Mouse (Mus musculus) limb, embryonic 12.5 days (tissue): Measurements from ENCODE around the gene Lyzl4. TPM values are rescaled to one million over a fixed set of nuclear protein-coding genes. Genes with fewer than 3 reads are reported as not detected.

Experiments
- ATAC-seq: fragments of 200-750 bp; cut with Nextera tagmentation; 2 replicates; pipeline ENCODE4 v1.8.0; 2017; ENCODE audit warnings: low read depth, moderate TSS enrichment; ENCODE audit not compliant: insufficient number of reproducible peaks, insufficient read depth, low FRiP score, low TSS enrichment
- H3K27ac ChIP-seq: fragments of 300-500 bp; sonication (generic); 2 replicates; pipeline ENCODE4 v1.5.1; 2016; ENCODE audit warnings: mild to moderate bottlenecking, moderate library complexity
- H3K27me3 ChIP-seq: fragments of 300-500 bp; sonication (generic); 2 replicates; pipeline ENCODE4 v1.6.1; 2016; ENCODE audit warnings: mild to moderate bottlenecking, moderate library complexity
- H3K36me3 ChIP-seq: fragments of 300-500 bp; sonication (generic); 2 replicates; pipeline ENCODE4 v1.6.1; 2016; ENCODE audit warnings: mild to moderate bottlenecking, moderate library complexity
- H3K4me1 ChIP-seq: fragments of 300-500 bp; sonication (generic); replicated peaks from 2 replicates; pipeline ENCODE4 v1.6.1; 2016
- H3K4me2 ChIP-seq: fragments of 300-500 bp; sonication (generic); 2 replicates; pipeline ENCODE4 v1.6.1; 2016; ENCODE audit warnings: mild to moderate bottlenecking, moderate library complexity
- H3K4me3 ChIP-seq: fragments of 300-500 bp; sonication (generic); replicated peaks from 2 replicates; pipeline ENCODE4 v1.5.1; 2016; ENCODE audit warnings: mild to moderate bottlenecking
- H3K9ac ChIP-seq: fragments of 300-500 bp; sonication (generic); replicated peaks from 2 replicates; pipeline ENCODE4 v1.6.1; 2016; ENCODE audit warnings: mild to moderate bottlenecking, moderate library complexity
- H3K9me3 ChIP-seq: fragments of 300-500 bp; sonication (generic); 2 replicates; pipeline ENCODE4 v1.6.1; 2016; ENCODE audit warnings: mild to moderate bottlenecking, moderate library complexity
- WGBS: fragments of 180-500 bp; shearing (Covaris S2); methylation state at CpG from one replicate; pipeline ENCODE4 v1.1.7; 2016; 5-methylcytosine and 5-hydroxymethylcytosine counted together
- polyA plus RNA-seq: library from polyadenylated mRNA; unstranded; fragments of >200 nt; fragmentation: Nextera tagmentation; extraction: Ambion mirVana; gene quantifications from 2 replicates; pipeline ENCODE4 v1.2.1, GENCODE M21; 2016

Lyzl4 gene
- polyA plus RNA-seq, 1 experiment from 2014 or later = not detected

DNA sequence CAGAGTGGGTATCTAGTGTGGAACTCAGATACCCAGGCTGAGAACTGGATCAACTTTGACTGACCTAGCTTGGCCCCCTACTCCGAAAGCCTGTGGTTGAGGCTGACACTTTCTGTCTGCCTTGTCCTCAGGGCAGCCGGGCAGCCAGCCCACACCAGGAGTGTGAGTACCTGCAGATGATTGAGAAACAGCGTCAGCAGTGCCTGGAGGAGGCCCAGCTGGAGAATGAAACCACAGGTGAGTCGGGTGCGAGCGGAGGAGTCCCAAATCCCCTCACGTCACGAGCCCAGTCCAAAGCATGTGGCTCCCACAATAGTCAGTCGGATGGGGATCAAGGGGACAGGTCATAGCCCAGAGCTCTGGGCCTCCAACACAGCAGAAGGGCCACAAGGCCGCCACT is 11.8 kb upstream of the Lyzl4 start:
- peaks cover 14% of the 10 kb centered on the region for H3K4me1 ChIP-seq
- 84% methylated on average over 10 of the region's 10 CpGs for WGBS
- H3K4me2 ChIP-seq = no peak overlapping the region
- H3K9me3 ChIP-seq = no peaks in the 10 kb centered on the region
- H3K4me3 ChIP-seq = no peak overlapping the region
- peaks cover 16% of the 10 kb centered on the region for H3K27me3 ChIP-seq
- H3K9ac ChIP-seq = no peak overlapping the region
- ATAC-seq = no peak
- no peak overlapping the region for H3K27ac ChIP-seq
- no peaks in the 10 kb centered on the region for H3K36me3 ChIP-seq

DNA sequence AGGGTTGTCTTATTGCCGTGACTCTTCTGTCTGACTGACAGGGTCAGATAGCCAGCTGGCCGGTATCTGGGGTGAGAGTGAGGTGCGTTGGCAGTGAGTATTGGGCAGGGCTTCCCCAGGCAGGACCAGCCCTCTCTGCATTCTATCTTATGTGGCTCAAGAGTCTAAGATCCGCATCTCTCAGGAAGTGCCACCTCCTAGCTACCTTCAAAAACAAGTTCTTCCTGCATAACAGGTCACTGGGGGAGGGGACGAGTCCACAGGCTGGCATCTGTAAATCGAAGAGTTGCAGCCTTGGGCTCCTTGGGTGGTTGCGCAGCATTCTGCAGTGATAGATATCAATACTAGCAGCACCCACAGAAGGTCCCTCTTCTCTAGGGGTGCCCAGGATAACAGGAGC is 5.1 kb upstream of the Lyzl4 start:
- Histone ChIP-seq H3K36me3 (no peaks in the 10 kb centered on the region), H3K4me3 (no peak overlapping the region), H3K9ac (no peak overlapping the region), H3K4me1 (peaks cover 13% of the 10 kb centered on the region; the same call in 1 of the 2 replicates), H3K9me3 (no peaks in the 10 kb centered on the region), H3K27ac (no peak overlapping the region), H3K4me2 (no peak overlapping the region), H3K27me3 (peaks cover 42% of the 10 kb centered on the region)
- WGBS = 67% methylated on average over 7 of the region's 7 CpGs
- no peak for ATAC-seq

DNA sequence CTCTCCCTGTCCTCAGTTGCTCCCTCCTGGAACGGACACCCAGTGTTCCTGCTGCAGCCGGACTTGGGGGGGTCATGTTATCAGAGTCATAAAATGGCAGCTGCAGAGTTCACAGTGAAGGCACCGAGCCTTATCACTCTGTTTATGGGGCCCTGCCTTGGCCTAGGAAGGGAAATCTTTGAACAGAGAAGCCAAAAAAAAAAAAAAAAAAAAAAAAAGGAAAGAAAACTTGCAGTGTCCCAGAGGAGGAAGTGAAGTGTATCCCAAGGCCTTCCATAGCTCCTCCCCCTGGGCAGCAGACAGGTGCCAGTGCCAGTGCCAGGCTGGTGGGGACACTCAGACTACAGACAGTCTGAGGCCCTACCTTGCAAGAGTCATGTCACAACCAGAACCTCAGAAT is 3.0 kb upstream of the Lyzl4 start:
- Histone ChIP-seq H3K27me3 (peaks cover 64% of the 10 kb centered on the region), H3K36me3 (no peaks in the 10 kb centered on the region), H3K27ac (no peak overlapping the region), H3K4me2 (no peak overlapping the region), H3K9ac (no peak overlapping the region), H3K4me3 (no peak overlapping the region), H3K9me3 (no peaks in the 10 kb centered on the region), H3K4me1 (peaks cover 16% of the 10 kb centered on the region; the same call in 1 of the 2 replicates)
- ATAC-seq = no peak
- WGBS = 39% methylated on average over 3 of the region's 3 CpGs

DNA sequence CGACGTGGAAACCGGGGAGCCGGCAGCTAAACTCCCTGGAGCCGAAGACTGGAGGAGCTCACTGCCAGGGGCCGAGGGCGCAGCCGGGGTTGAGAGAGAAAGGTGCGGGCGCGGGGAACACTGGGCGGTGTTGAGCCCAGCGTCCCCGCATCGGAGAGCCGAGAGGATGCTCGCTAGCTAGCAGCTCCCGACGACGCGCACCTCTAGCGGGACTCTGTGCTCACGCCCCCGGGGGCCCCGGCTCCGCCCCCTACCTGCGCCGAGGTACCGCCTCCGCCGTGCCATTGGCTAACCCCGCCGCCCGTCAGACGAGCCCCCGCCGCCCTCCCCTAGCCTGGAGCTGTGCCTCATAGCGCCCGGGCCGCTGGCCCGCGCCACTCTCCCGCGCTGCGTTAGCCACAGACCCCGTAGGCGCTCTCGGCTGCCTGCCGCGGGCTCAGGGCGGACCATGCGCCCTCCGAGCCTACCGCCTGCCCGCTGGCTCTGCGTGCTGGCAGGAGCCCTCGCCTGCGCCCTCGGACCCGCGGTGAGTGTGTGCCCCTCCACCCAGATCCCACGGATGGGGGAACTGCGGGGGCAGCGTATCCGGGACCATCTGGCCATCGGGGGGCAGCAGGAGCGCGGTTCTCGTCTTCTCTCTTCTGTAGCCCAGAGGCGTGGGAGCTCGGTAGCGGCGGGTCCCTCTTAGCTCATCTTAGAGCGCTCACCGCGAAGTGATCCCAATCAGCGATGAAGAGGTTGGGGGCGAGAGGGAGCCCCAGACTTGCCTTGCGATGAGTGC is 695 bp upstream of the Lyzl4 start, which contains the start of gene Vipr1:
TSS of gene Vipr1 (plus strand) at position 316 of the 781 bp plus-strand sequence.
- peak; percentile 78 for ATAC-seq
- peak within 1 kb of the TSS; percentile 92 for H3K4me2 ChIP-seq
- no peaks in the 10 kb centered on the region for H3K36me3 ChIP-seq
- peaks cover 16% of the 10 kb centered on the region; the same call in 1 of the 2 replicates for H3K4me1 ChIP-seq
- H3K4me3 ChIP-seq = peak within 1 kb of the TSS; percentile 56
- no peaks in the 10 kb centered on the region for H3K9me3 ChIP-seq
- H3K9ac ChIP-seq = peak within 1 kb of the TSS; percentile 62
- H3K27me3 ChIP-seq = peaks cover 85% of the 10 kb centered on the region
- under 1% methylated on average over 79 of the region's 79 CpGs for WGBS
- no peak within 1 kb of the TSS for H3K27ac ChIP-seq

DNA sequence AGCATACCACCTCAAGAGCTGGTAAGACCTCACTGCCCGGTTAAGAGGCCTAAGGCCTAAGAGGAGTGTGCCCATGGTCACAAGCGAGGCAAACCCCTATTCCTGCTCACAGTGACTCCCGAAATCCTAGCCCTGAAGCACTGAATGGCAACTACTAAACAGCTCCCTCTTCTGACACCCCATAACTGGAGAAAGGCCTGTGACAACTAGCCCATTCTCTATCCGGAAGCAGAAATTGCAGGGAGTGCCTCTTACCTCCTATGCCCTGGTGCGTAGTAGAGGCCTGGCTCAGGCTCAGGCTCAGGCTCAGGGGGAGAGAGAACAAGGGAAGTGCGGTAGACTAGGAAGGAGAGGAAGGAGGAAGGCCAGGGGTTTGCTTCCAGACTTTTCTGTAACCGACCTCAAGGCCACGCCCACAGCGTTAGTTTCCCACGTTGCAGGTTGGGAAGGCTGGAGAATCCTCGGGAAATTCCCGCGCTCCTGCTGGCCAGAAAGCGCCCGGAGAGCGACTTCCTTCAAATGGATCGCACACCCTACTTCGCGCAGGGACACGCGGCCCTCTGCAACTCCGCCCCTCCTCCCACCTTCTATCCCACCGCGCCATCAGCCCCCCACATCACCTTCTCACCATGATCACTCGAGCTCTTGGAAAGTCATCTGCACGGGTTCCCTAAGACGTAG is 521 bp downstream of the Lyzl4 start:
- no peak for ATAC-seq
- Histone ChIP-seq H3K36me3 (no peaks in the 10 kb centered on the region), H3K27ac (no peak overlapping the region), H3K27me3 (peaks cover 88% of the 10 kb centered on the region), H3K4me2 (peak overlapping the region; percentile 92), H3K9me3 (no peaks in the 10 kb centered on the region), H3K9ac (peak overlapping the region; percentile 62; the same call in 1 of the 2 replicates), H3K4me1 (peaks cover 17% of the 10 kb centered on the region; the same call in 1 of the 2 replicates), H3K4me3 (peak overlapping the region; percentile 56)
- WGBS = 9% methylated on average over 27 of the region's 27 CpGs

DNA sequence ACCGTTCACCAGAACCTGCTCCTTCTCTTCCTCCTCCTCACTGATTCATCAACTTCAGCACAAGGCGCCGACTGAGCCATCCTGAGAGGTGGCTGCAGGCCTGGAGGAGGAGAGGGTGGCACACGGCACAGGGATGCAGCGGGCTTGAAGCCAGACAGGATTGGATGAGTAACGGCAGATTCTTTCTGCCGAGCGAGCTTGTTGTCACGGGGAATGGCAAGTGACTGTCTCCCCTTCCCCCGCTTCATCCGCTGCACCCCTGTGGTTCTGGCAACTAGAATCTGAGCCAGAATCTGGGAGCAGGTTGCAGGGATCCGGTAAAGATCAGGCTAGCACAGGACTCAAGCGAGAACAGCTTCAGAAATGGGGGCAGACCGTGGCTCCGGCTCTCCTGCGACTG is 2.1 kb downstream of the Lyzl4 start:
- H3K9ac ChIP-seq = no peak overlapping the region
- no peak overlapping the region for H3K4me2 ChIP-seq
- H3K36me3 ChIP-seq = no peaks in the 10 kb centered on the region
- peaks cover 86% of the 10 kb centered on the region for H3K27me3 ChIP-seq
- no peak for ATAC-seq
- no peak overlapping the region for H3K27ac ChIP-seq
- no peaks in the 10 kb centered on the region for H3K9me3 ChIP-seq
- H3K4me3 ChIP-seq = no peak overlapping the region
- WGBS = 49% methylated on average over 16 of the region's 16 CpGs
- peaks cover 24% of the 10 kb centered on the region; the same call in 1 of the 2 replicates for H3K4me1 ChIP-seq

DNA sequence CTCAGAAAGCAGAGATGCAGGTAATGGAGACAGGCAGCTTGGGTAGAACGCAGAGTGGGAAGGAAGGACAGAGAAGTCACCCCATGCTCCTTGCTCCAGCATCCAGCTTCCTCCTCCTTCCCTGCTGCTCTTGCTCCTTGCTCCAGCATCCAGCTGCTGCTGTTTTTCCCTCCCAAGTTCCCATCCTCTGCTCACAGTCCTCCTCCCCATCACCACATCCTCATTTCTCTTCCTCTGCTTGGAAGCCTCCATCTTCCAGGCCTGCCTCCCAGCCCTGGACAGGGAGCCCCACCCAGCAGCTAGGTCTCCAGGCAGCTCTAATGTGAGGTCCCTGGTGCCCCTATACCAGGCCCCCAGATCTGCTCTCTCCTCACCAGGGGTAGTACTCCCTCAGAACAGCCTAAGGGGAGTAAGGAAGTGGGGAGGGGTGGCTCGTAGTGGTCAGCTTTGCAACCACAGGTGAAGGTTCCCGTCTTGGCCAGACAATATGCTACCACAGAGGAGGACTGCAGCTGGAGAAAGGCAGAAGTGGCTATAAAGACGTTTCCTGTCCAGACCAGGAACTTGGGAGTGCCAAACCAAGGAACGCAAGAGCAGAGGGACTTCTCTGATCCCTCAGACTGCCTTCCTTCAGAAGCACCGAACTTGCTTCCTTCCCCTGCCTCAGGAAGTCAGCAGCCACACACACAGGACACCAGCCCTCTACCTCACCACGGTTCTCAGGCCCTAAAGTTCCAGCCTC is 5.9 kb downstream of the Lyzl4 start:
- Histone ChIP-seq H3K4me1 (0 out of 2 replicates have a peak, but pooled peaks cover 7% of the 10 kb centered on the region), H3K9me3 (no peaks in the 10 kb centered on the region), H3K4me3 (no peak overlapping the region), H3K9ac (no peak overlapping the region), H3K36me3 (no peaks in the 10 kb centered on the region), H3K27me3 (peaks cover 48% of the 10 kb centered on the region), H3K4me2 (no peak overlapping the region), H3K27ac (no peak overlapping the region)
- ATAC-seq = no peak
- WGBS = 48% methylated on average over 7 of the region's 7 CpGs

DNA sequence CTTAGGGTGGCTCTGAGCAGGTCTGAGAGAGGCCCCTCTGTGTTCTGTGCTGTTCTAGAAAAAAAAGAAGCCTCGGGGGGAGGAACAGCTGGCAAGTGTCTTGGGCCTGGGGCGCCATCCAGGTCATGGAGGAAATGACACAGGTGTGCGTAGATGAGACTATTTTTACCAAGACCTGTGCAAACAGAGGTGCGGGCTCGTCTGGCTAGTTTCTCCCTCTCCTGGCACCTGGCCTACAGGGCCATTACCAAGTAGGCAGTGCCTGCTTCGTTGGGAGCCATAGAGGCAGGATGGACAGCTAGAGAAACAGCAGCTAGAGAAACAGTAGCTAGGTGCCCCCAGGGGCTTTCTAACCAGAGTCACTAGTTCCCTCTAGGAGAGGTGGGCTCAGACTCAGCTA is 8.6 kb downstream of the Lyzl4 start:
- WGBS = 76% methylated on average over 6 of the region's 6 CpGs
- H3K27ac ChIP-seq = no peak overlapping the region
- H3K27me3 ChIP-seq = peaks cover 22% of the 10 kb centered on the region
- H3K36me3 ChIP-seq = no peaks in the 10 kb centered on the region
- H3K4me2 ChIP-seq = no peak overlapping the region
- H3K9ac ChIP-seq = no peak overlapping the region
- H3K9me3 ChIP-seq = no peaks in the 10 kb centered on the region
- ATAC-seq = no peak
- H3K4me3 ChIP-seq = no peak overlapping the region
- 0 out of 2 replicates have a peak, but pooled peaks cover 7% of the 10 kb centered on the region for H3K4me1 ChIP-seq

DNA sequence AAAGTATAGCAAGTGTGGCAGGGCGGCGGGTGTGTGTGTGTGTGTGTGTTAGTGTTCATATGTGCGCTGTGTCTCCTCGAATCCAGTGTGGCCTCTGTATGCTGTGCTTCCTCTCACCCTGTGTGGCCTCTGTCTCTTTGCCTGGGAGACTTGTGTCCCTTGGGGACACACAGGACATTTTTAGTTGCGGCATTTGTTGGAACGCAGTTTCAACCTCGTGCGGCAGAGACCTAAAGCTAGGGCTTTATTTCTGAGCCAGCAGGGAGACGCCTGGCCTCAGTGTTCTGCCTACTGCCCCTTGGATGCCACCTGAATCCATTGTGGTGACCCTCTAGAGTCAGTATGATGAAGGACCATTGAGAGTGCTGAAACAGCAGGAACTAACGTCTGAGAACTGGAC is 9.0 kb downstream of the Lyzl4 start:
- Histone ChIP-seq H3K9ac (no peak overlapping the region), H3K4me1 (0 out of 2 replicates have a peak, but pooled peaks cover 7% of the 10 kb centered on the region), H3K9me3 (no peaks in the 10 kb centered on the region), H3K27ac (no peak overlapping the region), H3K27me3 (peaks cover 18% of the 10 kb centered on the region), H3K36me3 (no peaks in the 10 kb centered on the region), H3K4me3 (no peak overlapping the region), H3K4me2 (no peak overlapping the region)
- ATAC-seq = no peak
- 83% methylated on average over 10 of the region's 10 CpGs for whole genome bisulfite sequencing

DNA sequence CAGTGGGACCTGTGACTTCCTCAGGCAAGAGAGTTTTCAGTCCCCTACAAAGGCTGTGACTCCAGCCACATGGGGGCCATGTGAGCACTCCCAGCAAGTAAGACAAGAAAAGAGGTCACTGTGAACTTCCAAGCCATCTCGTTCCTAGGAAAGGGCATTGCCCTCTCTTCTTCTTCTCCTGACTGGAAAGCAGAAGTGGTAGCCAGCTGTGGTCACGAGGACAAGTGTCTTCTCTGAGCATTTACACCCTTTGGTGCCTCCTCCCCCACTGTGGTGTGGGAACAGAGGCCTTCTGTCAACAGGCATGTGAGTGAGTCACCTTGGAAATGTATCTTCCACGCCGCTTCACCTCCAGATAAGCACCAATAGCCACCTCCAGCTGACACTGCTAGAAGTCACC is 9.9 kb downstream of the Lyzl4 start:
- Histone ChIP-seq H3K4me2 (no peak overlapping the region), H3K4me3 (no peak overlapping the region), H3K36me3 (no peaks in the 10 kb centered on the region), H3K9ac (no peak overlapping the region), H3K27me3 (peaks cover 14% of the 10 kb centered on the region), H3K9me3 (no peaks in the 10 kb centered on the region), H3K4me1 (0 out of 2 replicates have a peak, but pooled peaks cover 7% of the 10 kb centered on the region), H3K27ac (no peak overlapping the region)
- WGBS = 66% methylated on average over 4 of the region's 4 CpGs
- no peak for ATAC-seq

DNA sequence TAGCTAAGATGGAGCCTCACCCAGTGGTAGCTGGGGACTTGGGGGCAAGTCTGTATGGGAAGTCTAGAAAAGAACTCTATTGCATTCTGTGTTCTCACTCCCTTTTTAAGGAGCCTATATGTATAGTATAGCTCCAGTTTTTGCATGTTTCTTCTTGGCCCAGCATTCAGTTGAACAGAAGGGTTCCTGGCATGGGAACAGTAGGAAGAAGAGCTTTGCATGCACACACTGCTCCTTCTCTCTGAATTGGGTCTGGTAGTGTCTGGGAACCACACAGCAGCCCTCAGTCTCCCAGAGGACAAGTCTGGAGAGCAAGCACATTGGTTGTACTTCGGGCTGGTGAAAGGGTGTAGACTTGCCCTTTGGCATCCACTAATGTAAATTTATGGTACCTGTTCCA is 11.3 kb downstream of the Lyzl4 start:
- Histone ChIP-seq H3K27ac (no peak overlapping the region), H3K27me3 (peaks cover under 1% of the 10 kb centered on the region), H3K9me3 (no peaks in the 10 kb centered on the region), H3K9ac (no peak overlapping the region), H3K4me3 (no peak overlapping the region), H3K36me3 (no peaks in the 10 kb centered on the region), H3K4me2 (no peak overlapping the region), H3K4me1 (no peaks in the 10 kb centered on the region)
- 75% methylated on average over 1 of the region's 1 CpGs for WGBS
- no peak for ATAC-seq
